16 mouse cellular contexts compared by ENCODE assay signal in the genomic region with DNA sequence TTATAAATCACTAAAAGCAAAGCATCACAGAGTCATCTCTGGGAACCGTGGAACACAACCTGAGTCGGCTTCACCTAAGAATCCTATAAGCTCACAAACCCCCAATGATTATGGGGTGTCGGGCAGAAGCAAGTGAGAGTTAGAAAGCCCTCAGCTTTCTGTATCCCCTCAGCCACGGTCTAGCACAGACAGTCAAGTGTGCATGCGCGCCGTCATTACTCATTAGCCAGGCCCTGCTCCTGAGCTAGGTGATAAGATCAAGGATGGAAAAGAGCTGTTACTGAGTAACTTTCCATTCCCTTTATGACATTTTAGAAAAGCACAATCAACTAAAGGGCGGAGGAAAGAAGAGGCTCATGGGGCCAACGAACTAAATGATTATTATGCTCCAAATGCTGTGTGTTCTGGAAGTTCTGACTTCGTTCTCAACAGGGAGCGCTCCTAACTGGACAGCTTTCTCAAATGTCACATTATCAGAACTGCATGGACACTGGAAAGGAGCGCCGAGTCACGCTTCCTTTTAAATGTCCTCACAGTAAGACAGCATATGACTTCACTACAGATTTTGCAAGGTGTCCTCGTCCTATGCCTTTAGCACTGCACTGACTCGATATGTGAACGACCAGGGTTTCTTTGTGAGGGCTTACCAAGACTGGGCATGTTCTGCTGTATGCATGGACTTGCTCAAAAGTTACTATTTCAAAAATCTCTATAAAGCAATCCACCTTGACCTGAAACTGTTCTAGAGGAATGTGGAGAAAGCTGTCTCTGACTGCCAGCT. TPM values are rescaled to one million over a fixed set of nuclear protein-coding genes. Genes with fewer than 3 reads are reported as not detected.
A peak's percentile ranks its signal among the peaks of the same experiment; 100 is the strongest.
DNase-seq lines count a peak whose midpoint lies in the region; ATAC-seq and TF ChIP-seq lines count a peak whose summit lies in the region.
"Had no signal": no experiment of that assay in that cellular context is flagged by ENCODE, and none has a peak within 500 bp of the region (broad histone marks: within the 10 kb centered on the region; RNA-seq: fewer than 3 reads in every experiment).

No protein-coding gene starts in this region.

- no peaks in the 10 kb centered on the region for H3K4me1 ChIP-seq in lung, embryonic 16.5 days (replicated peaks; ENCODE audit: control insufficient read depth, insufficient read depth, low read length)
- H3K4me1 ChIP-seq in lung, adult 2 months (ENCODE audit: control insufficient read depth, insufficient read depth, low read length) = no peaks in the 10 kb centered on the region
- peaks cover 6% of the 10 kb centered on the region; the same call in 1 of the 2 replicates for H3K4me1 ChIP-seq in kidney, adult 2 months (ENCODE audit: control insufficient read depth, insufficient read depth, low read length)
- no peaks in the 10 kb centered on the region for H3K4me1 ChIP-seq in stomach, embryonic 15.5 days
- H3K4me1 ChIP-seq: limb, embryonic 12.5 days had no signal

- no peak overlapping the region for H3K27ac ChIP-seq in lung, embryonic 16.5 days (ENCODE audit: low read length)
- H3K27ac ChIP-seq in kidney, adult 2 months (ENCODE audit: insufficient read depth, low read depth, low read length) = peak overlapping the region; percentile 71
- H3K27ac ChIP-seq in stomach, embryonic 15.5 days = peak overlapping the region; percentile 2; the same call in 1 of the 2 replicates
- no peak overlapping the region for H3K27ac ChIP-seq in gastrocnemius, adult 2 months
- H3K27ac ChIP-seq: hindbrain, embryonic 14.5 days; limb, embryonic 12.5 days had no signal

- H3K4me3 ChIP-seq in lung, embryonic 16.5 days (ENCODE audit: low read length) = no peak overlapping the region
- H3K4me3 ChIP-seq in lung, adult 2 months (replicated peaks; ENCODE audit: extremely low read depth, low read depth, low read length) = no peak overlapping the region
- no peak overlapping the region for H3K4me3 ChIP-seq in kidney, adult 2 months (ENCODE audit: insufficient read depth, low read depth, low read length)
- no peak overlapping the region for H3K4me3 ChIP-seq in stomach, embryonic 15.5 days (replicated peaks)
- no peak overlapping the region for H3K4me3 ChIP-seq in gastrocnemius, adult 2 months
- H3K4me3 ChIP-seq: limb, embryonic 12.5 days had no signal

- TF ChIP-seq POLR2A in lung, adult 2 months (IDR thresholded peaks at IDR 0.05; ENCODE audit: borderline replicate concordance, extremely low read depth, low read depth, low read length) = no peak
- no peak for TF ChIP-seq POLR2A in kidney, adult 2 months (IDR thresholded peaks at IDR 0.05; ENCODE audit: low read depth, low read length)

- H3K27me3 ChIP-seq in lung, embryonic 16.5 days (ENCODE audit: control insufficient read depth, insufficient read depth, low read depth, low read length) = no peaks in the 10 kb centered on the region
- H3K27me3 ChIP-seq in kidney, adult 2 months (replicated peaks; ENCODE audit: control insufficient read depth, insufficient read depth, low read length) = no peaks in the 10 kb centered on the region
- H3K27me3 ChIP-seq in stomach, embryonic 15.5 days (replicated peaks) = no peaks in the 10 kb centered on the region
- H3K27me3 ChIP-seq: limb, embryonic 12.5 days had no signal

- TF ChIP-seq CTCF in lung, adult 2 months (IDR thresholded peaks at IDR 0.05; ENCODE audit: insufficient read depth, low read length) = no peak
- TF ChIP-seq CTCF in kidney, adult 2 months (conservative IDR thresholded peaks at IDR 0.05; ENCODE audit: insufficient read depth, insufficient read length, low read depth, low read length) = no peak
- no peak for TF ChIP-seq CTCF in gastrocnemius, adult 2 months (IDR thresholded peaks at IDR 0.05)

- H3K36me3 ChIP-seq in lung, embryonic 16.5 days (ENCODE audit: control insufficient read depth, insufficient read depth, low read length) = peaks cover 5% of the 10 kb centered on the region
- H3K36me3 ChIP-seq in kidney, adult 2 months (ENCODE audit: control insufficient read depth, insufficient read depth, low read length) = no peaks in the 10 kb centered on the region; the same call in 1 of the 2 replicates
- peaks cover 9% of the 10 kb centered on the region; the same call in 1 of the 2 replicates for H3K36me3 ChIP-seq in stomach, embryonic 15.5 days

- no peaks in the 10 kb centered on the region for H3K9me3 ChIP-seq in lung, embryonic 16.5 days (ENCODE audit: control insufficient read depth, low read length)
- H3K9me3 ChIP-seq in stomach, embryonic 15.5 days = no peaks in the 10 kb centered on the region
- H3K9me3 ChIP-seq: limb, embryonic 12.5 days had no signal

- no peak overlapping the region for H3K9ac ChIP-seq in lung, embryonic 16.5 days (ENCODE audit: low read length)
- H3K9ac ChIP-seq in stomach, embryonic 15.5 days = no peak overlapping the region
- H3K9ac ChIP-seq: hindbrain, embryonic 14.5 days; limb, embryonic 12.5 days had no signal

- peak; percentile 85 for ATAC-seq in lung, embryonic 16.5 days (ENCODE audit: low read depth)
- ATAC-seq in stomach, embryonic 15.5 days (ENCODE audit: insufficient read depth, low FRiP score, low read depth) = peak; percentile 89

- intact Hi-C loops in gastrocnemius, adult 2 months (cut with DNase I) = no loop called here

- DNase-seq in lung, adult 2 months = no peak
- peak; percentile 76 for DNase-seq in kidney, adult 2 months
- DNase-seq in large intestine, adult 2 months (ENCODE audit: low read depth, low spot score) = peak; percentile 38
- no peak for DNase-seq in left cerebral cortex, adult 18-20 months (ENCODE audit: low spot score in 2 of 2)
- no peak for DNase-seq in spleen, adult 18-20 months
- no peak for DNase-seq in gastrocnemius, adult 2 months
- DNase-seq: cerebellum, adult 8-10 months; right cerebral cortex, adult 18-20 months had no signal

- no peak overlapping the region for H3K4me2 ChIP-seq in lung, embryonic 16.5 days (ENCODE audit: low read depth, low read length)
- H3K4me2 ChIP-seq in stomach, embryonic 15.5 days = no peak overlapping the region; the same call in 1 of the 2 replicates
- H3K4me2 ChIP-seq: hindbrain, embryonic 14.5 days; limb, embryonic 12.5 days had no signal

- WGBS in lung, embryonic 16.5 days = 63% methylated on average over 17 of the region's 17 CpGs
- 73% methylated on average over 17 of the region's 17 CpGs for WGBS in lung, adult 2 months
- WGBS in kidney, adult 2 months = 56% methylated on average over 17 of the region's 17 CpGs
- WGBS in large intestine, adult 2 months = 37% methylated on average over 17 of the region's 17 CpGs
- 69% methylated on average over 17 of the region's 17 CpGs for WGBS in stomach, embryonic 15.5 days

RNA-seq across cellular contexts. Expression of a gene that starts 29.0 kb away (rescaled TPM):
- polyA plus RNA-seq in lung, embryonic 16.5 days (2015; fragmentation: Nextera tagmentation; extraction: Ambion mirVana) = 5.0 and 5.4 TPM in 2 replicates
- polyA plus RNA-seq in lung, adult 2 months (2012; rRNA removed) = 12.3 and 13.9 TPM in 2 replicates
- 14.9 and 15.4 TPM in 2 replicates for polyA plus RNA-seq in kidney, adult 2 months (2012; rRNA removed)
- 0.60 and 1.1 TPM in 2 replicates for polyA plus RNA-seq in large intestine, adult 2 months (2012; rRNA removed)
- polyA plus RNA-seq in stomach, embryonic 15.5 days (2015; fragmentation: Nextera tagmentation; extraction: Ambion mirVana) = 4.5 and 4.6 TPM in 2 replicates
- not detected for total RNA-seq in left cerebral cortex, adult 18-20 months (2021)
- total RNA-seq in gastrocnemius, adult 2 months (2021) = under 1 TPM; 0.08 to 0.82 TPM
- total RNA-seq: layer of hippocampus, postnatal 25 days had no signal

RNA-seq across cellular contexts. Expression of a gene that starts 29.5 kb away (rescaled TPM):
- polyA plus RNA-seq in lung, embryonic 16.5 days (2015; fragmentation: Nextera tagmentation; extraction: Ambion mirVana) = not detected in 2 replicates
- polyA plus RNA-seq in lung, adult 2 months (2012; rRNA removed) = not detected in 2 replicates
- 1.6 and 2.8 TPM in 2 replicates for polyA plus RNA-seq in kidney, adult 2 months (2012; rRNA removed)
- not detected in 2 replicates for polyA plus RNA-seq in large intestine, adult 2 months (2012; rRNA removed)
- polyA plus RNA-seq in stomach, embryonic 15.5 days (2015; fragmentation: Nextera tagmentation; extraction: Ambion mirVana) = not detected in 2 replicates
- total RNA-seq in left cerebral cortex, adult 18-20 months (2021) = not detected
- not detected for total RNA-seq in gastrocnemius, adult 2 months (2021)
- total RNA-seq: layer of hippocampus, postnatal 25 days; megakaryocyte-erythroid progenitor cell, adult 5-6 weeks had no signal
- polyA plus RNA-seq: heart, embryonic 14.5 days; limb, embryonic 12.5 days; neural tube, embryonic 11.5 days had no signal

RNA-seq across cellular contexts. Expression of a gene that starts 37.8 kb away (rescaled TPM):
- not detected in 2 replicates for polyA plus RNA-seq in lung, embryonic 16.5 days (2015; fragmentation: Nextera tagmentation; extraction: Ambion mirVana)
- not detected in 2 replicates for polyA plus RNA-seq in lung, adult 2 months (2012; rRNA removed)
- polyA plus RNA-seq in kidney, adult 2 months (2012; rRNA removed) = 0.39 and 1.4 TPM in 2 replicates
- not detected in 2 replicates for polyA plus RNA-seq in large intestine, adult 2 months (2012; rRNA removed)
- not detected in 2 replicates for polyA plus RNA-seq in stomach, embryonic 15.5 days (2015; fragmentation: Nextera tagmentation; extraction: Ambion mirVana)
- total RNA-seq in left cerebral cortex, adult 18-20 months (2021) = not detected
- total RNA-seq in gastrocnemius, adult 2 months (2021) = not detected
- total RNA-seq: layer of hippocampus, postnatal 25 days; megakaryocyte-erythroid progenitor cell, adult 5-6 weeks had no signal
- polyA plus RNA-seq: limb, embryonic 12.5 days; neural tube, embryonic 11.5 days had no signal

Comparison
In these comparisons a context has a peak if more than half of its experiments do, and no peak if none do; other contexts are left out.
1. H3K27ac ChIP-seq: peak in kidney, adult 2 months (single experiment) and stomach, embryonic 15.5 days (single experiment); none in lung, embryonic 16.5 days (single experiment) and gastrocnemius, adult 2 months (single experiment).
2. DNase-seq: peak in kidney, adult 2 months (single experiment) and large intestine, adult 2 months (single experiment); none in lung, adult 2 months (single experiment), left cerebral cortex, adult 18-20 months (0 of 2), spleen, adult 18-20 months (0 of 2) and gastrocnemius, adult 2 months (single experiment).